Mouse (Mus musculus) midbrain, embryonic 14.5 days (tissue): ENCODE results near the gene Ewsr1. TPM values are rescaled to one million over a fixed set of nuclear protein-coding genes. Genes with fewer than 3 reads are reported as not detected.

Experiments used
- ATAC-seq: fragments of 200-750 bp; cut with Nextera tagmentation; 2 replicates; pipeline ENCODE4 v1.8.0; 2017; ENCODE audit warnings: moderate number of reproducible peaks, moderate library complexity; ENCODE audit not compliant: low FRiP score, low TSS enrichment
- DNase-seq: peaks from one replicate; pipeline ENCODE4 v3.0.0-alpha.2; 2015
- H3K27ac ChIP-seq: fragments of 300-500 bp; sonication (generic); replicated peaks from 2 replicates; pipeline ENCODE4 v1.5.1; 2014; ENCODE audit warnings: mild to moderate bottlenecking, low read depth, low read length, moderate library complexity
- H3K27me3 ChIP-seq: fragments of 300-500 bp; sonication (generic); 2 replicates; pipeline ENCODE4 v1.6.1; 2014; ENCODE audit warnings: low read length, control low read depth, mixed read lengths; ENCODE audit not compliant: control insufficient read depth, insufficient read depth
- H3K36me3 ChIP-seq: fragments of 300-500 bp; sonication (generic); 2 replicates; pipeline ENCODE4 v1.6.1; 2014; ENCODE audit warnings: low read length, control low read depth; ENCODE audit not compliant: control insufficient read depth, insufficient read depth
- H3K4me1 ChIP-seq: fragments of 300-500 bp; sonication (generic); 2 replicates; pipeline ENCODE4 v1.6.1; 2014; ENCODE audit warnings: mild to moderate bottlenecking, antibody characterized with exemption, low read length, control low read depth; ENCODE audit not compliant: control insufficient read depth, insufficient read depth
- H3K4me2 ChIP-seq: fragments of 300-500 bp; sonication (generic); 2 replicates; pipeline ENCODE4 v1.6.1; 2014; ENCODE audit warnings: mild to moderate bottlenecking, low read length, moderate library complexity
- H3K4me3 ChIP-seq: fragments of 300-500 bp; sonication (generic); replicated peaks from 2 replicates; pipeline ENCODE4 v1.5.1; 2014; ENCODE audit warnings: low read depth, low read length
- H3K9ac ChIP-seq: fragments of 300-500 bp; sonication (generic); replicated peaks from 2 replicates; pipeline ENCODE4 v1.6.1; 2014; ENCODE audit warnings: mild to moderate bottlenecking, low read length, moderate library complexity
- H3K9me3 ChIP-seq: fragments of 300-500 bp; sonication (generic); 2 replicates; pipeline ENCODE4 v1.6.1; 2016; ENCODE audit warnings: low read length, control low read depth, mixed read lengths; ENCODE audit not compliant: control insufficient read depth
- WGBS: fragments of 180-500 bp; shearing (Covaris S2); extraction: QIAGEN DNeasy Blood & Tissue Kit; methylation state at CpG from one replicate; pipeline ENCODE4 v1.1.7; 2014; 5-methylcytosine and 5-hydroxymethylcytosine counted together
- microRNA-seq: library from miRNA; unstranded; fragments of <30 nt; microRNA quantifications from one replicate; pipeline ENCODE4, GENCODE M21; 2016
- polyA plus RNA-seq: library from polyadenylated mRNA; unstranded; fragments of >200 nt; fragmentation: Nextera tagmentation; extraction: Ambion mirVana; gene quantifications from 2 replicates; pipeline ENCODE4 v1.2.1, GENCODE M21; 2014

Gene Ewsr1
- polyA plus RNA-seq, 1 experiment from 2014 or later: 346 TPM

- no peak overlapping the region for H3K27ac ChIP-seq
- H3K4me1 ChIP-seq: no peaks in the 10 kb centered on the region
- H3K4me2 ChIP-seq: no peak overlapping the region
- H3K9ac ChIP-seq: no peak overlapping the region
- peaks cover 88% of the 10 kb centered on the region for H3K36me3 ChIP-seq
- WGBS: 100% methylated on average over 1 of the region's 1 CpGs
- DNase-seq (no peak), ATAC-seq (no peak)
- H3K9me3 ChIP-seq: no peaks in the 10 kb centered on the region
- no peak overlapping the region for H3K4me3 ChIP-seq
- no peaks in the 10 kb centered on the region for H3K27me3 ChIP-seq
Measured at GRCm38 (mm10) chr11:5025108-5025507, 74.0 kb downstream of the Ewsr1 start.

Small RNA genes lying within 50 kb of the gene (microRNA-seq; reads per million reads assigned to microRNA genes)
- gene Gm47296: not detected

Other genes with a start within 250 kb of the Ewsr1 start
- gene Nf2, start 249.7 kb downstream of the Ewsr1 start, polyA plus RNA-seq: 49.3 and 64.0 TPM in 2 replicates
- gene Nipsnap1, start 225.3 kb downstream of the Ewsr1 start, polyA plus RNA-seq: 132 and 133 TPM in 2 replicates
- 60.4 and 66.9 TPM in 2 replicates for gene Thoc5, start 203.9 kb downstream of the Ewsr1 start, polyA plus RNA-seq
- gene Nefh, start 151.2 kb downstream of the Ewsr1 start, polyA plus RNA-seq: 3.2 and 3.5 TPM in 2 replicates
- gene Ap1b1, start 112.4 kb downstream of the Ewsr1 start, polyA plus RNA-seq: 84.7 and 96.5 TPM in 2 replicates
- 0.33 and 1.3 TPM in 2 replicates for gene Rasl10a, start 41.1 kb downstream of the Ewsr1 start, polyA plus RNA-seq
- 19.7 and 22.1 TPM in 2 replicates for gene Gas2l1, start 33.9 kb downstream of the Ewsr1 start, polyA plus RNA-seq
- gene Rhbdd3, start 340 bp downstream of the Ewsr1 start, polyA plus RNA-seq: 34.5 and 45.4 TPM in 2 replicates
- 7.9 and 9.8 TPM in 2 replicates for gene Emid1, start 53.0 kb upstream of the Ewsr1 start, polyA plus RNA-seq
- 3.5 and 3.8 TPM in 2 replicates for gene Kremen1, start 162.3 kb upstream of the Ewsr1 start, polyA plus RNA-seq